In the genomic region with DNA sequence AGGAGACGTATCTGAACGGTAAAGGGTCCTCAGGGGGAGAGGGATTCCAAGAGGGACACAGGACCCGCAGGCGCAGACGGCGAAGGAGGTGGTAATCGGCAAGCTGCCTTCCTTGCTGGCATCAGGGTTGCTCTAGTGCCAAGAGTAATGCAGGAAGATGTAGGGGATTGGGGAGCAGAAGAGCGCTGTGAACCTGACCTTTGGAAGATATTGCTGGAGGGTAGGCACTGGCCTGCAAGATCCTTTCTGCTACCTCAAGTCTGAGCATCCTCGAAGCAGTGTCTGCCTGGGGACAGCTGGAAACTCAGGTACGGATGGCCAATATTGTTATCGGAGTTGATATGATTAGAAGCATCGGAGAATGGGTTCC, we compare ENCODE assay signal across 8 mouse cellular contexts. TPM values are rescaled to one million over a fixed set of nuclear protein-coding genes. Genes with fewer than 3 reads are reported as not detected.
DNase-seq lines count a peak whose midpoint lies in the region; ATAC-seq and TF ChIP-seq lines count a peak whose summit lies in the region.

No protein-coding gene starts in this region.

- 0 out of 2 replicates have a peak, but pooled peaks have one; percentile 13 for ATAC-seq in embryonic facial prominence, embryonic 15.5 days (ENCODE audit: insufficient number of reproducible peaks, low FRiP score, low TSS enrichment, low read depth)
- ATAC-seq in limb, embryonic 11.5 days (ENCODE audit: insufficient number of reproducible peaks, low FRiP score, low TSS enrichment, low read depth): 0 out of 2 replicates have a peak, but pooled peaks have one; percentile 9
- ATAC-seq in stomach, embryonic 14.5 days (ENCODE audit: insufficient number of reproducible peaks, insufficient read depth, low FRiP score, low read depth): no peak

- no peaks in the 10 kb centered on the region for H3K27me3 ChIP-seq in cerebellum, adult 2 months (ENCODE audit: control insufficient read depth, insufficient read depth, low read length)
- no peaks in the 10 kb centered on the region for H3K27me3 ChIP-seq in embryonic facial prominence, embryonic 15.5 days
- no peaks in the 10 kb centered on the region for H3K27me3 ChIP-seq in limb, embryonic 11.5 days (ENCODE audit: control insufficient read depth, insufficient read depth, low read length)
- H3K27me3 ChIP-seq in stomach, embryonic 14.5 days (ENCODE audit: control insufficient read depth, insufficient read depth, low read length): no peaks in the 10 kb centered on the region

- peak overlapping the region; percentile 64 for H3K9ac ChIP-seq in embryonic facial prominence, embryonic 15.5 days
- H3K9ac ChIP-seq in limb, embryonic 11.5 days (ENCODE audit: low read length): peak overlapping the region; percentile 93
- peak overlapping the region; percentile 80 for H3K9ac ChIP-seq in stomach, embryonic 14.5 days (replicated peaks; ENCODE audit: low read depth, low read length)

- peaks cover 4% of the 10 kb centered on the region for H3K4me1 ChIP-seq in cerebellum, adult 2 months (ENCODE audit: control insufficient read depth, insufficient read depth, low read length)
- peaks cover 38% of the 10 kb centered on the region for H3K4me1 ChIP-seq in embryonic facial prominence, embryonic 15.5 days
- H3K4me1 ChIP-seq in limb, embryonic 11.5 days (ENCODE audit: control insufficient read depth, insufficient read depth, low read length): peaks cover 12% of the 10 kb centered on the region
- peaks cover 17% of the 10 kb centered on the region for H3K4me1 ChIP-seq in stomach, embryonic 14.5 days (ENCODE audit: control insufficient read depth, insufficient read depth, low read length)

- TF ChIP-seq CTCF in cerebellum, adult 2 months (IDR thresholded peaks at IDR 0.05; ENCODE audit: borderline replicate concordance, insufficient read depth, low read depth, low read length): no peak

- DNase-seq in cerebellum, adult 2 months: peak; percentile 44 to 58
- no peak for DNase-seq in cerebellum, adult 8-10 months
- peak; percentile 50 for DNase-seq in 3T3-L1 (ENCODE audit: low read depth, low spot score)
- DNase-seq in limb, embryonic 11.5 days (ENCODE audit: low spot score): no peak
- no peak for DNase-seq in adrenal gland, postnatal 10 days
- DNase-seq in kidney, postnatal 14 days: no peak

- peak overlapping the region; percentile 77 for H3K4me2 ChIP-seq in embryonic facial prominence, embryonic 15.5 days (replicated peaks)
- H3K4me2 ChIP-seq in limb, embryonic 11.5 days (ENCODE audit: low read depth, severe bottlenecking): peak overlapping the region; percentile 84
- H3K4me2 ChIP-seq in stomach, embryonic 14.5 days (replicated peaks; ENCODE audit: low read depth, low read length): peak overlapping the region; percentile 84

- peak overlapping the region; percentile 9 for H3K27ac ChIP-seq in cerebellum, adult 2 months (ENCODE audit: insufficient read depth, low read length)
- peak overlapping the region; percentile 84 for H3K27ac ChIP-seq in embryonic facial prominence, embryonic 15.5 days (replicated peaks)
- H3K27ac ChIP-seq in limb, embryonic 11.5 days (replicated peaks; ENCODE audit: low read depth, low read length): no peak overlapping the region
- peak overlapping the region; percentile 89; the same call in 1 of the 2 replicates for H3K27ac ChIP-seq in stomach, embryonic 14.5 days (ENCODE audit: low read length)

- H3K4me3 ChIP-seq in cerebellum, adult 2 months (replicated peaks; ENCODE audit: insufficient read depth, low read depth, low read length): peak overlapping the region; percentile 68
- H3K4me3 ChIP-seq in embryonic facial prominence, embryonic 15.5 days (replicated peaks): peak overlapping the region; percentile 70
- peak overlapping the region; percentile 86 for H3K4me3 ChIP-seq in limb, embryonic 11.5 days (ENCODE audit: low read depth, low read length)
- H3K4me3 ChIP-seq in stomach, embryonic 14.5 days (ENCODE audit: low read depth, low read length): peak overlapping the region; percentile 89

- WGBS in cerebellum, adult 2 months: 2% methylated on average over 12 of the region's 12 CpGs
- WGBS in embryonic facial prominence, embryonic 15.5 days: 8% methylated on average over 12 of the region's 12 CpGs
- WGBS in limb, embryonic 11.5 days: 12% methylated on average over 12 of the region's 12 CpGs
- WGBS in stomach, embryonic 14.5 days: 8% methylated on average over 12 of the region's 12 CpGs

- H3K36me3 ChIP-seq in embryonic facial prominence, embryonic 15.5 days: no peaks in the 10 kb centered on the region
- no peaks in the 10 kb centered on the region for H3K36me3 ChIP-seq in limb, embryonic 11.5 days (ENCODE audit: control insufficient read depth, insufficient read depth, low read length)
- H3K36me3 ChIP-seq in stomach, embryonic 14.5 days (ENCODE audit: control insufficient read depth, insufficient read depth, low read length): no peaks in the 10 kb centered on the region

- no peak for TF ChIP-seq POLR2A in cerebellum, adult 2 months (IDR thresholded peaks at IDR 0.05; ENCODE audit: borderline replicate concordance, insufficient read depth, low read length)

- no peaks in the 10 kb centered on the region for H3K9me3 ChIP-seq in embryonic facial prominence, embryonic 15.5 days (replicated peaks)
- no peaks in the 10 kb centered on the region for H3K9me3 ChIP-seq in limb, embryonic 11.5 days (ENCODE audit: control insufficient read depth, low read length)
- H3K9me3 ChIP-seq in stomach, embryonic 14.5 days (ENCODE audit: control insufficient read depth, low read depth, low read length): no peaks in the 10 kb centered on the region

RNA-seq across cellular contexts. Expression of gene Tnk2, which starts 1.1 kb away (rescaled TPM):
- polyA plus RNA-seq in cerebellum, adult 2 months (2012; rRNA removed): 238 and 239 TPM in 2 replicates
- polyA plus RNA-seq in embryonic facial prominence, embryonic 15.5 days (2015; fragmentation: Nextera tagmentation; extraction: Ambion mirVana): 16.3 and 19.3 TPM in 2 replicates
- polyA plus RNA-seq in limb, embryonic 11.5 days (2014; fragmentation: Nextera tagmentation; extraction: Ambion mirVana): 8.9 and 9.2 TPM in 2 replicates
- 13.1 and 17.1 TPM in 2 replicates for polyA plus RNA-seq in stomach, embryonic 14.5 days (2014; fragmentation: Nextera tagmentation; extraction: Ambion mirVana)
- 10 to 100 TPM; 45.1 to 85.2 TPM for total RNA-seq in adrenal gland, postnatal 10 days (2021)

RNA-seq across cellular contexts. Expression of gene Tfrc, which starts 36.1 kb away (rescaled TPM):
- polyA plus RNA-seq in cerebellum, adult 2 months (2012; rRNA removed): 76.7 and 82.5 TPM in 2 replicates
- polyA plus RNA-seq in embryonic facial prominence, embryonic 15.5 days (2015; fragmentation: Nextera tagmentation; extraction: Ambion mirVana): 19.8 and 24.0 TPM in 2 replicates
- polyA plus RNA-seq in limb, embryonic 11.5 days (2014; fragmentation: Nextera tagmentation; extraction: Ambion mirVana): 52.5 and 53.7 TPM in 2 replicates
- polyA plus RNA-seq in stomach, embryonic 14.5 days (2014; fragmentation: Nextera tagmentation; extraction: Ambion mirVana): 60.5 and 73.2 TPM in 2 replicates
- 100 to 1,000 TPM; 138 to 212 TPM for total RNA-seq in adrenal gland, postnatal 10 days (2021)

Comparison
In these comparisons a context has a peak if more than half of its experiments do, and no peak if none do; other contexts are left out.
1. DNase-seq: peak in cerebellum, adult 2 months (2 of 2) and 3T3-L1 (single experiment); none in cerebellum, adult 8-10 months (single experiment), limb, embryonic 11.5 days (single experiment), adrenal gland, postnatal 10 days (single experiment) and kidney, postnatal 14 days (single experiment).
2. RNA of gene Tnk2, which starts 1.1 kb away (polyA plus RNA-seq): 238 to 239 TPM in cerebellum, adult 2 months; 13.1 to 17.1 TPM in stomach, embryonic 14.5 days, 16.3 to 19.3 TPM in embryonic facial prominence, embryonic 15.5 days and 8.9 to 9.2 TPM in limb, embryonic 11.5 days; every median in the first group is over 10 times any median in the second.
3. Peak in every context shown above with its lines, with median percentiles within 50 percentile points of each other: H3K4me3 ChIP-seq, H3K4me2 ChIP-seq and H3K9ac ChIP-seq.